Mouse (Mus musculus): ENCODE results near the gene Chil5.

DNA sequence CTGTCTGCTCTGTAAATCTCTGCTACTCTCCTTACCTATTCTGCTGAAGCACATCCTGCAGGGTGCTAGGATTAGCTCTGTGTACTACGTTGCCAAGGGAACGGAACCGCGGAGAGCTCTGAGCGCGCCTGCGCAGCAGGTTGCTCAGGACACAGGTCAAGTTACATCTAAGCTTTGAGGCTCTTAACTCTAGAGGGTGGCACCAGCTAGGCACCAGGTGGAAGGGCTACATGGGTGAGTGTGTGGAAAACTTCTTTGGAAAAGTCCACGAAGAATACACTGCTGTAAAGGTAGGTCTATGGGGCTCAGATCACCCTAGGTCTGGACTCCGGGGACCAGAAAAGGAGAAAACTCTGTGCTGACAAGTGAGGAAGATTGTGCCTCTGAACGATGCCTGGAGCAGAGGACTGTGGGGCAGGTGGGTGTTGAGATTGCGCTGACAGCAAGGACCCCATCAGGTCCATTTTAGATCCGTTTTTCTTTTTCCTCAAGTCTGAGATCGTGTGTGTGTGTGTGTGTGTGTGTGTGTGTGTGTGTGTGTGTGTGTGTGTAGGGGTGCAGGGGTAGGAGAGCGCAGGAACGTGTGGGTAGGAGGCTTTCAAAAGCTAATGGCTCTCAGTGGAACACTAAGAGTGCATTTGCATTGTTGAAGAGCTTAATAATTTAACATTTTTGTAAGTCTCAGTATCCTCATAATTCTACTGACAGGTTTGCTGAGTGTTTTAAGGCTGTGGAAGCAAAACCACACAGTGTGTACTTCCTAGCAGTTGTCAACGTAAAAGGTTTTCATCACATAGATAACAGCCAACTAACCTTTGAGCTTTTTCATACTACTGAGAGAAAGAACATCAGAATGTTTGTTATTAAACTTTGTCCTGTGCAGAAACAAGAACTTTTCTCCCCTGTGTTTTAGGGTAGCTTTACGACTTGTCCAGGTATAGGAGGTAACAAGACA, 30.9 kb downstream of the Chil5 start:
- no peak for TF ChIP-seq POLR2A (IDR thresholded peaks at IDR 0.05; ENCODE audit: low read depth, low read length)
- no peak for TF ChIP-seq CTCF (IDR thresholded peaks at IDR 0.05; ENCODE audit: extremely low read depth, insufficient read length, insufficient replicate concordance, low read depth, low read length)
